Mouse (Mus musculus) monocyte, adult 2 months (primary cell): ENCODE data around the gene 9130023H24Rik.

ENCODE experiments used
- DNase-seq, 2 experiments: peaks; one replicate each; pipeline ENCODE4 v3.0.0; 2022; ENCODE audit warnings: low spot score in 2 of 2, low read depth in 1 of 2

Gene 9130023H24Rik

DNA sequence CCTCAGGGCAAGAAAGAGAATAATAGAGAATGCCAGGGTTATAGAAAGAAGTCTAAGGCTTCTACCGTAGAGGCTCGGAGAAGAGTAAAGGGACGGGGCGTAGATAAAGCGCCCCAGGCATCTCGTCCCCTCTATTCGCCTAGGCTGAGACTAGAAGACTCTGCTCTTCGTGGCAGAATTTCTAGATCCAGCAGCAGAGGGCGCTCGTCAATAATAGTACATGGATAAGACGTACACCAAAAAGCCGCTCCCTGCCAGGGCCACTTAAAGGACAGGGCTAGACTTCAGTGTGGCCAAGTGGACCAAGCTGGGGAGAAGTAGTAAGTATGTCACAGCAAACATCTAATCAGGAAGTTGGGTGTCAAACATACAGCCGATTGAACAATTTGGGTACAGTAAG is 9.6 kb upstream of the 9130023H24Rik start:
- peak in 1 of 2 experiments; percentile 54 for DNase-seq

DNA sequence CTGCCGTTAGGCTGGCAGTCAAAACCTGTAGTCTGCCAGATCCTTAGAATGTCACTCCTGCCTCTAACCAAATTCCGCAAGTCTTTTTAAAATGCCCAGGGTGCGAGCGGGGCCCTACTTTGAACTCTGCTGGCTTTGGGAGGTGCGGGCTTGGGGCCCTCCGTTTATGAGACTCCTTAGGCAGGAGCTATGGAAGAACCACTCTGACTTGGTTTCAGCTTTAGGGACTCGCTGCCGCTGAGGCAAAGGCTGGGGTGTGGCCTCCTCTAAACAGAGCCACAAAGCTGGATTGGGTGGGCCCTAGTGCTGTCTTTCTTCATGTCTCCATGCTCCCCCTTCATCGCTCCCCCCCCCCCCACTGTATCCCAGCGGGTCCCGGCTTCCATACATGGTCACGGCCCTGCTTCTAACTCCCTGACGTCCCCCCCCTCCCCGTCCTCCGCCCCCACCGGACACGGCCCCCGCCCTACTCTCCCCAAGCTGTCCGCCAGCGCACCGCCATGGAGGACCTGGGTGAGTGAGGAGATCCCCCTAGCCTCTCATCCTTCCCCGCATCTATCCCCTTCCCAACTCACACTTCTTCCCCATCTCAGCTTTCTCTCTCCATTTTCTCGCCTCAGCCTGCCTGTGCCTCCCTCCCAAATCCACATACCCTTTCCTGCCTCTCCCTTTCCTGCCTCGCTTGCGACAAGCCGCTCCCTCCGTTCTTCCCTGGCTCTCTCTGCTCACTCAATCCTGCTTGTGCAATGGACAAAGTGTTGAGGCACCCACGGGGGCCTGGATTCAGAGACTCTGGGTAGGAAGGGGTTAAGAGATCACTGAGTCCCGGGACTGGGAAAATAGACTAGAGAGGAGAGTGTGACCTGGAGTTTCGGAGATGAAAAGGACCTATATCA is 8.9 kb upstream of the 9130023H24Rik start, which contains the start of gene Tgfb1i1:
Gene Tgfb1i1, plus strand, starts transcription at position 317 of the 896 bp plus-strand sequence.
- no peak for DNase-seq

DNA sequence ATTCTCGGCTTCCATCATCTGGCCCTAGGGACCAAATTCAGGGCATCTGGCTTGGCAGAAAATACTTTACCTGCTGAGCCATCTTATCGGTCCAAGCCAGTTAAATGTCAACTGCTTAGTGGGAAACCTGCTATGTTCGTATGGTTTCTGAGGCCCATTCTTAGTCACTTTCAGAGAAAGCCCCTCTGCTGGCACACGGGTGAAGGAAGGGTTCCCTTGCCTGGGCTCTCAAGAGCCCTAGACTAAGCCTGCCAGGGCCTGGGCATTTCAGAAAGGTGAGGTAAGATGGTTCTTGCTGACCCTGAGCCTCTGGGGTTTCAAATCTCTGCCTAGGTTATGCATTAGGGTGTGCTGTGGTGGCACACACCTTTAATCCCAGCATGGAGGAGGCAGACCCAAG is 7.7 kb upstream of the 9130023H24Rik start:
- DNase-seq = no peak

DNA sequence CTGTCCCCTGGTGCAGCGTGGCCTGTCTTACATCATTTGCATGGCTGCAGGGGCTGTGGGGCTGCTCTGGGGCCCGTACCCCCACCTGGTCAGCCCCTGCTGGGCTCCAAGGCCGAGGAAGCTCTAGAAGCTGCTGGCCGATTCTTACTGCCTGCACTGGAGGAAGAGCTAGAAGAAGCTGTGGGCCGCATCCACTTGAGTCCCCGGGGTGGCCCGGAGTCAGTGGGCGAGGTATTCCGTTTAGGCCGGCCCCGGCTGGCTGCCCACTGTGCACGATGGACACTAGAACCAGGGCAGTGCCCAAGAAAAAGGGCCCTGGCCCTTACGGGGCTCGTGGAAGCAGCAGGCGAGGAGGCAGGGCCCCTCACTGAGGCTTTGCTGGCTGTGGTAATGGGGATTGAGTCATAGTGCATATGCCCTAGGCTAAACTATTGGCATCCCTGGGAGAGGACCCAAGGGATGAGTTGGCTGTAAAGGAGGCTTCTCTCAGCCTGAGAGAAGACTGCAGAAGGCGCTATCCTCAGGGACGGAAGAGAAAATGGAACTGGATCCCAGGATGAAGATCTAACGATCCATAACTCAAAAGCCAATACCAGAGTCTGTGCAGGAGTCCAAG is 6.7 kb upstream of the 9130023H24Rik start:
- no peak for DNase-seq

DNA sequence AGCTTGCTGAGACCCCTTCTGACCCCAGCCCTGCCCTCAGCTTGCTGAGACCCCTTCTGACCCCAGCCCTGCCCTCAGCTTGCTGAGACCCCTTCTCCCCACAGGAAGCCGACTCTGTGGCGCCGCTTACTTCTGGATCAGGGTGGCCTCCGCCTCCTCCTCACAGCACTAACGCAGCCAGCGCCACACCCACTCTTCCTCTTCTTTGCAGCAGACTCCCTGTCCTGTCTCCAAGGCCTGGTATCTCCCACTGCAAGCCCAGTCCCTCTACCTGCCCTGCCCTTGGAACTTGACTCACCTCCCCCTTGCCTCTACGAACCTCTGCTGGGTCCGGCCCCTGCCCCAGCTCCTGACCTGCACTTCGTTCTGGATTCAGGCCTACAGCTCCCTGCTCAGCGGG is 6.1 kb upstream of the 9130023H24Rik start:
- DNase-seq = no peak

DNA sequence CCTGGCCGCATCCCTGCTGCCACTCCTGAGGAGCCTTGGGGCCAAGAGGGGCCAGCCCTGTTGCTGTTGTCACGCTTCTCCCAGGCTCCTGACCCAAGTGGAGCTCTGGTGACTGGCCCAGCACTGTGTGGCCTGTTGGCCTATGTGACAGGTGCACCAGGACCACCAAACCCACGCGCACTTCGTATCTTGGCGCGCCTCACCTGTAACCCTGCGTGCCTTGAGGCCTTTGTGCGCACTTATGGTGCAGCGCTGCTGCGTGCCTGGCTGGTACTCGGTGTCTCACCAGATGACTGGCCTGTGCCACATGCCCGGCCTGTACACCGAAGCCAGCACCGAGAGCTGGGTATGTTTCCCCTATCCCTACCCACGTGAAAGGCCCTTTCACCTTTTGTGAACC is 4.5 kb upstream of the 9130023H24Rik start:
- DNase-seq = no peak

DNA sequence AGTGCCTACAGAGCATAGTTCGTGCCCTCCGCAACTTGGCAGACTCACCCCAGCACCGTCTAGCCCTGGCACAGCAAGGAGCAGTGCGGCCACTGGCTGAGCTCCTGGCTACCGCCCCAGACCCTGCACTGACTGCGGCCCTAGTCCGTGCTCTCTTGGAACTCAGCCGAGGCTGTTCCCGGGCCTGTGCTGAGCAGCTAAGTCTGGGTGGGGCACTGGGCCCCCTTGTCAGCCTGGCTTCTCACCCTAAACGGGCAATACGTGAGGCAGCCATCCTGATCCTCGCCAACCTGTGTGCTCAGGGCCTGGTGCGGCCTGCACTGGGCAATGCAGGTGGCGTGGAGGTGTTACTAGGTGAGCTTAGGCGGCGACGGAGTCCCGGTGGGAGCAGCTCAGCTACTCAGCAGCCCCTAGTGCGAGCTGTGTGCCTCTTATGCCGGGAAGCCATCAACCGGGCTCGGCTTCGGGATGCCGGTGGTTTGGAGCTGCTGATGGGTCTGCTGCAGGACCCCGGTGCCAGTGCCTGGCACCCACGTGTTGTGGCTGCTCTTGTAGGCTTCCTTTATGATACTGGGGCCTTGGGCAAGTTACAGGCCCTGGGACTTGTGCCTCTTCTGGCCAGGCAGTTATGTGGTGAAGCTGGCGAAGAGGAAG is 2.4 kb upstream of the 9130023H24Rik start:
- DNase-seq = no peak

DNA sequence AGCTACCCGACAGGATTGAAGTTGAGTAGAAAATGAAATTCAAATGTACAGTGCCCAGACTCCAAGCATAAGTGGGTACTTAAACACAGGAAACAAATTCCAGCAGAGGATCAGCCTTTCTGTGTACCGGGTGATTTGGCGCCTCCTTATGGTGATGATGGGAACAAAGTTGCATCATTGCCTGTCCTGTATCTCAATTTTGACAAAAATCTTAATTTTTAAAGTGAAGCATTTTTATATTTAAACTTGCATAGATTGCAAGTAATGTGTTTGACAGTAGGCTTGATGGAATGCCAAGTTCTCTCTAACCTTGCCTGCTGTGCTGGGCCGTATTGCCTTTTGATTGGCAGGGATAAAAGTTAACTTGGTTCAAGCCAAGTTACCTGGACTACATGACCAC is 1.2 kb upstream of the 9130023H24Rik start:
- no peak for DNase-seq

DNA sequence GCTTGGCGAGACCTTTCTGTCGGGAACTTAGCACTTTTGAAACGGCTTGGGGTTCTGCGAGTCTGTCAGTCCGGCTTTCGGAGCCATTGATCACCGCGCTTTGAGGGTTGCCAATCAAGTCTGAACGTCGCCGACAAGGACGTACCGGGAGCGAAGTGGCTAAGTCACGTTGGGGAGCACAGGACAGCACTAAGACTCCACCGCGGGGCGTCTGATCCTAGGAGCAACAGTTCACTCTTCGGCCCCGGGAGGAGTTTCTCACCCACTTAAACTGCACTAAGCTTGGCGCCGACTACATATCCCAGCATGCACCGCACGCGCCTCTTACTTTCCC is 271 bp downstream of the 9130023H24Rik start:
- no peak for DNase-seq

DNA sequence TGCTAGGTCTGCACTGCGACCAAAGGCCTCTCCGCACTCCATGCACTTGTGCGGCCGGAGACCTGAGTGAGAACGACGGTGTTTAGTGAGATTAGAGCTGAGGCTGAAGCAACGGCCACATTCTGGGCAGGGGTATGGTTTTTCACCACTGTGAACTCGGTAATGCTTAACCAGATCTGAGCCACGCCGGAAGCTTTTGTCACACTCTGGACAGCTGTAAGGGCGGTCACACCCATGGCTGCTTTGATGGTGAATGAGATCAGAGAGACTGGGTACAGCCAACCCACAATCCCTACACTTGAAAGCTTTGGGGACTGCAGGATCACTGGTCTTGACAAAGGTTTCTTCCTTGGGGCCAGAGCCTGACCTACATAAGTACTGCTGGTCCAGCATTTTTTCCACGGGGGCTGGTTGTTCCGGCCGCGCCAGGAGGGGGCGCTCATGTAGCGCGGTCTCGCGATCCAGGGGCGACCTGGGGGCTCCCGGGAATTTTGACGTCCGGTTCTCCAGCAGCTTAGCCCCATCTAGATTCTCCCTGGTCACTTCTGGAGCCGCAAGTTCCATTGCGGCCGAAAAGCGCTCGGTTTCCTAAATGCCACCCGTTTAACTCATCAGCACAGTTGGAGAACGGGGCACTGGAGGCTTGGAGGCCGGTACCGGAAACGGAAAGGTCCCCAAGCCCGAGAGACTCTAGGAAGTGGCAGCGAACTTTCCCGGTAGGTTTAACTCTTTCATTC is 807 bp downstream of the 9130023H24Rik start, which contains the start of gene Armc5:
Gene Armc5, plus strand, starts transcription at position 487 of the 737 bp plus-strand sequence.
- peak; percentile 59 to 70 for DNase-seq

DNA sequence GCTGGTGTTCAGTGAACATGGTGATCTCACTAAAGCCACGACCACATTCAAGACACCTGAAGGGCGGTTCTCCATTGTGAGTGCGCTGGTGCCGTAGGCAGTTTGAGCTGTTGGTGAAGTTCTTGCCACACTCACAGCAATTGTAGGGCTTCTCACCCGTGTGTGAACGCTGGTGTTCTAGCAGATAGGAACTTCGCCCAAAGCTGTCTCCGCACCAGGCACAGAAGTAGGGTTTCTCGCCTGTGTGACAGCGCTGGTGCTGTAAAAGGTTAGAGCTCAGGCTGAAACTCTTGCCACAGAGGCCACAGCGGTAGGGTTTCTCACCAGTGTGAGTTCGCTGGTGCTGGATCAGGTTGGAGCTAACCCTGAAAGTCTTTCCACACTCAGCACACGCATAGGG is 1.4 kb downstream of the 9130023H24Rik start:
- DNase-seq = no peak

DNA sequence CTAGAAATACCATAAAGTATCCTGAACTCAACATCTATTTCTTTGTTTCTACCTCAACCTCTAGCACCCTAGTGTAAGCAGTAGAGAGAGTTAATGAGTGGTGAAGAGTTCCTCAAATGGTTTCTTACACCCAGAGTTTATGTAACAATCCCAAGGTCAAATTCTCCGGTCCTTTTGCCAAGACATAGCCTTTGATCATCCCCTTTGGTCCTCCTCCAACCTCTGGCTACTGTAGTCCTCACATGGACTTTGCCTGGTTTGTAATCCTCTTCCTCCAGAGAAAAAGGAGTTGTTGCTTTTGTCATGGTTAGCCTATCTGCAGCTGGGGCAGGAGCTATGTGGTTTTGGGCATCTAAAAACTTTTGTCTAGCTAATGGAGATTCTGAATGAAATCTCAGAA is 2.4 kb downstream of the 9130023H24Rik start:
- DNase-seq = no peak

DNA sequence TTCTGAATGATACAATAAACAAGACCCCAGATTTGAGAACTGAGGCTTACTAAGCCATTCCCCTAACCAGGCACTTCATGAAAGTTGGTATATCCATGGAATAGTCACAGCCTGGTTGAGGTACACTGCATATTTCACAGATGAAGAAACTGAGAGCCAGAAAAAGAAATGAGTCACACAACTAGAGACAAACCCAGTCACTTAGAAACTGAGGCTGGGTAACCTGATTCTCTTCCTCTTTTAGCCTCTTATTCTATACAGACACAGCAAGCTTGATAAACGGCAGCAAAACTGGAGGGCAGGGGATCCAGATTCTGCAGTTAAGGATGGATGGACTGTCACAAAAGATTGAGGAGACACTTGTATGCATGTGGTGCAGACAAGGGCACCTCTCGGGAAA is 3.0 kb downstream of the 9130023H24Rik start:
- DNase-seq = no peak

DNA sequence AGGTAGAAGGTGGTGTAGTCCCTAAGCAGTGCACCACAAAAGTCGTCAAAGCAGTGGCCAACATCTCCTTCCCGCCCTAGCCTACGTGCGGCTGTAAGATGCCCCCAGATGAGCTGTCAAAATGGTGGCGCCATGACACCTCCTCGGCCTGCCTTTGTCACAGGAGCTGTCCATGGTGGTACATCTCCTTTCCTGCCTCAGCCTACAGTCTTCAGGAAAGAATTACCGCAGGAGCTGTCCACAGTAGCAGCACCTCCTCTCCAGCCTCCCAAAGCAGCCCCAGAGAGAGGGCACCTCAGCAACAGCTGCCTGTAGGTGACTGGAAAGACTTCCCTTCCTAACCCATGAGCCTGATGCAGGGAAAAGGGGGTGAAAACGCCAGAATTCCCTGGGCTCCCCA is 6.1 kb downstream of the 9130023H24Rik start:
- DNase-seq = no peak

DNA sequence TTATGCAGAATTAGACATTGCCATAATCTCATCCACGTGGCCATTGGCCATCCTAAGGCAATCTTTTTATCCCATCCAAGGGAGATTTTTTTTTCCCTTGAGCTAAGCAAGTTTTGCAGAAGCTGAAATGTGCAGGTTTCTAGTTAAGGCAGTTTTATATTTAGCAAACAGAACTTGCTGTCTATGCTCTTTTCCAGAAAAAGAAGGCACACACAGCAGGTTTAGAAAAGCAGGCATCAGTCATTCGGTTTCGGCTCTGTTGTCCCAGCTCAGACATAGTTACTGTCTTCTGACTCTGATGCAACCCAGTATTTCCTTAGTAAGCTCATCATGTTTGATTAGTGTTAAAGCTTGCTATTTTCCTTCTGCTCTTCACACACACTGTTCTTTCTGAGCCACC is 16.9 kb downstream of the 9130023H24Rik start:
- no peak for DNase-seq

DNA sequence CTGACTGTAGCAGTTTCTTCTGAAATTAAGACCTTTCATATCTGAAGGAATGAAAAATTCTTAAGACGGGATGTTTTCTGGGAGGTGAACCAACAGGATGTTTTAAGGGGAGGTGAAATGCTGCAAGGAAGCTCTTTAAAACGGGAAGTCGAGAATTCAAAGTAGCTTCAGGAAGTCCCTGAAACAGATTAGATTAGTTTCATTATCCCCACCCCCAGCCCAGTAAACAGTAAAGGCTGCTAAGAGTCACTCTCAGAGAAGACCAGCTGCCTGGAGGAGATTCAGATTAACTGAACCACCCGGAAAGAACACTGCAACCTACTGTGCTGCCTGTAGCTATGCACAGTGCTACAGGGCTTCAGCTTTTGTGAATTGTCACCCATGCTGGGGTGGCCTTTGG is 17.9 kb downstream of the 9130023H24Rik start:
- no peak for DNase-seq

DNA sequence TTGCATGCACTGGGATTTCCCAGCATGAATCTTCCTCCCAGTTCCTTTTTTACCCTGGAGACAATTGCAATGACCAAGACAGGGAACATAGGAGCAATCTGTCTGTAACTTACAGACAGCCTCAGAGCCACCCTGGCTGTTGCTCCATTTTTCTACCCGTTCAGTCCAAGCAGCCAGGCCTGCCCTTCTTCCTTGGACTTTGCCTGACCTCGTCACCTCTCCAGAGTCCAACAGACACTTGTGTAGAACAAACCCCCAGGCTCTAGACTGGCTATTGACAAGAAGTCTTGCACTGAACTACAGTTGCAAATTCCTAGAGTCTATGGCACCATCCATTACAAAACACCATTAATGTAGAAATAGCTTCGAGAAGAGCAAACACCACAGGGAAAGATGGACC is 28.0 kb downstream of the 9130023H24Rik start:
- no peak for DNase-seq

DNA sequence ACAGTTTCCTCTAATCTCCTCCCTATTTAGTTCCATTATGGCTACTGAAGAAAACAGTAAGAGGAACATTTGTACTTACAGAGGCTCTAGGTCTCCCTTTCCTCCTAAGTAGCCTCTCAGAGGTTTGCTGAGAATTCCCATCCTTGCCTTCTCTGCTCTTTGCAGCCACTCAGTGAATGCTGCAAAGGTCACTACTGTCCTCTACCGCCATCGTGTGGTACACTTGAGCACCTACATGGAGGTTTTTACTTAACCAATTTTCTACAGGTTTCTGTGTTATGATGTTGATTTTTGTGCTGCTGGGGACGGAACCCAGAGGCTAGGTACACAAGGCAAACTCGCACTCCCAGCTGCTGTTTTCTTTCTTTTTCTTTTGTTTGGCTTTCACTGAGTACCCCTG is 29.6 kb downstream of the 9130023H24Rik start:
- DNase-seq = peak in 1 of 2 experiments; percentile 18

DNA sequence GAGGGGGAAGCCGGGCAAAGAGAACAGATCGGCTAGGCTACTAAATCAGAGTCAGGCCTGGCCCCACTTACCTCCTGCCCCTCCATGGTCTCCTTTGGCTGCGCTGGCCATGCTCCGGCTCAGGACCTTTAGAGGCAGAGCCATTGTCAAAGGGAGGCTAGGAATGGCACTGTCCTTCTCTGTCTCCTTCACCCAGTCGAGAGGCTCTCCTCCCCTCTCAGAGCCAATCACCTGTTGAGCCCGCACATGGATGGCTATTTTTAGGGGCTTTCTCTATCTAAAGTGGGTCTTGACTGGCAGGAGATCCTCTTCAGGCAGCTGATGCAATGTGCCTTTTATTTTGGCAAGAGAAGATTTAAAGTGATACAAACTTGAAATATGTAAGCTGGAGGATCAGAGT is 31.7 kb downstream of the 9130023H24Rik start, which contains the start of gene Cox6a2:
Gene Cox6a2, minus strand, starts transcription at position 236 of the 400 bp plus-strand sequence.
- no peak for DNase-seq

DNA sequence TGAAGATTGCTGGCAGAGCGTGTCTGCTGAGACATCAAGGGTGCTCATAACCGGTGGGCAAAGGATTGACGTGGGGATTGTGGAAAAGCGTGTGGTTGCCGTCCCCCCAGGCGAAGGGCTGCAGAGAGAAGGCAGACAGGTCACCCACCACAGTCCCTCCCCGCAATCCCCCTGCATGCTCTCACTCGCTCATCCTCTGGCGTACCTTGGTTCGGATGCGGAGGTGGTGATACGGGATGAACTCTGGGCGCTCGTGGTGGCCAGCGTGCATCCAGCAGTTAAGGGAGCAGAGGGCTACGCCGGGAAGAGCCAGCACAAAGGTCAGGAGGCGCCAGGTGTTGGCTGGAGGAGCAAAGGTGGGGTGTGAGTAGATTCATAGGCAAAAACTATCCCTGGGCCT is 32.1 kb downstream of the 9130023H24Rik start:
- no peak for DNase-seq

DNA sequence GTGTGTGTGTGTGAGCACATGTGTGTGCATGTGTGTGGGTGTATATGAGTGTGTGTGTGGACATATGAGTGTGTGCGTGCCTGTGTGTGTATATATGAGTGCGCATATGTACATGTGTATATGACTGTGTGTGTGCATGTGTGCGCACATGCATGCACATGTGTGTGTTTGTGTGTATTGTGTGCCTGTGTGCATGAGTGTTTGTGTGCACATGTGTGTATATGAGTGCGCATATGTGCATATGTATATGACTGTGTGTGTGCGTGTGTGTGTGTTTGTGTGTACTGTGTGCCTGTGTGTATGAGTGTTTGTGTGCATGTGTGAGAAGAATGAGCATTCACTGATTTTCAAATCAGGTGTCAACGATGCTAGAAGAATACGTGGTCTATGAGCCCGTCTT is 33.7 kb downstream of the 9130023H24Rik start:
- no peak for DNase-seq
